Mouse (Mus musculus) left cerebral cortex, adult 2 months (tissue): ENCODE measurements at regions not wholly inside any gene's neighbourhood (a gene's known extent, or its start where the extent isn't known, plus 50 kb on each side); places are given as distances from the start of the nearest gene placed in this dataset.

Experiments used
- DNase-seq, 2 experiments: peaks; one replicate each; pipeline ENCODE4 v3.0.0; 2021 to 2022; ENCODE audit warnings: low spot score in 2 of 2, mixed read lengths in 1 of 2; ENCODE audit errors: extremely low spot score in 1 of 2
- H3K27ac ChIP-seq: fragments of 200-600 bp; 2 replicates; pipeline ENCODE4 v1.8.1; 2022
- H3K4me3 ChIP-seq: fragments of 200-600 bp; 2 replicates; pipeline ENCODE4 v1.8.1; 2022
- CTCF ChIP-seq: fragments of 200-600 bp; IDR thresholded peaks from 2 replicates; pipeline ENCODE4 v1.8.1; 2022; ENCODE audit warnings: antibody characterized with exemption, mild to moderate bottlenecking, moderate library complexity
- intact Hi-C: fragments of 180-260 bp; cut with DNase I; formaldehyde crosslinking; loops from one replicate; pipeline ENCODE4 v1.15.1; 2025

GRCm38 (mm10) chr16:12951176-12951575 is 158.3 kb upstream of the Ercc4 start:
- intact Hi-C loops: no loop called here
- H3K4me3 ChIP-seq: no peak overlapping the region
- DNase-seq: no peak
- H3K27ac ChIP-seq: no peak overlapping the region
- no peak for TF ChIP-seq CTCF

DNA sequence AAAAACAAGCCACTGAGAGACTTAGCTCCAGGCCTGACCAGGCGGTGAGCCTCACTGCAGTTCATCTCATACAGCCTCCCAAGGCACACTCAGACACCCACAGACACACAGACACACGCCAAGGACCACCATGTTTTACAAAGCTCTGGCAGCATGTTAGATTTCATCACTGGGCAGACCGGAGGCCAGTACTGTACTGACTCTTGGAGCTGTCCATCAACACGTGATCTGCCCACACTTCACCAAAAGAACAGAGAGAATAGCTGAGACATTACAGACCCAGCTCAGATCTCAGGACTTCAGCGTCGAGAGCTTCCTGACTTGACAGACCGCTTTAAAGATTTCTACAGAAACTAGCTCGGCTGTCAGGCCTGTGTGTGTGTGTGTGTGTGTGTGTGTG is 155.5 kb upstream of the Ercc4 start:
- intact Hi-C loops: no loop called here
- no peak for TF ChIP-seq CTCF
- no peak for DNase-seq
- Histone ChIP-seq H3K27ac (no peak overlapping the region), H3K4me3 (no peak overlapping the region)

- no peak for TF ChIP-seq CTCF
- no peak for DNase-seq
- no peak overlapping the region for H3K27ac ChIP-seq
- no peak overlapping the region for H3K4me3 ChIP-seq
- intact Hi-C loops: no loop called here
Observed at GRCm38 (mm10) chr16:12956416-12956815, 153.1 kb upstream of the Ercc4 start.

DNA sequence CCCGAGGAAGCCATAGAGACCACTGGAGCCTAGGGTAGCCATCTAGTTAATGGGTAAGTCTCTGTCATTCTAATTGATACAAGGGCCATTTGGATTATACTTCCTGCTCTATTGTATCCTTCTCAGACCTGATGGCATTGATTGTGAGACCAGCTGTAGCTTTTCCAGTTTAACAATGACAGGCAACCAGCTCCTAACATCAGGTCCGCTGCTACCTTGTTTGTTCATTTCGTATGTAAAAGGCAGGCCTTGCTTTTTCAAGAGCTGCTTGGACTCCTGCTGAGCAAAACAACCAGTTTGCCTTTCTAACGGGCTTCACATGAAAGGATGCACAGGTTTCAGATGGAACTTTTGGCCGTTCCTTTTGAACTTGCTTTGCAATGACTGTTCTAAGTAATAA is 148.6 kb upstream of the Ercc4 start:
- intact Hi-C loops: no loop called here
- DNase-seq: no peak
- TF ChIP-seq CTCF: no peak
- Histone ChIP-seq H3K4me3 (no peak overlapping the region), H3K27ac (no peak overlapping the region)

- TF ChIP-seq CTCF: no peak
- DNase-seq: peak in 1 of 2 experiments; percentile 10
- Histone ChIP-seq H3K27ac (no peak overlapping the region), H3K4me3 (no peak overlapping the region)
- intact Hi-C loops: no loop called here
Observed at GRCm38 (mm10) chr16:12982681-12983080, 126.8 kb upstream of the Ercc4 start.

DNA sequence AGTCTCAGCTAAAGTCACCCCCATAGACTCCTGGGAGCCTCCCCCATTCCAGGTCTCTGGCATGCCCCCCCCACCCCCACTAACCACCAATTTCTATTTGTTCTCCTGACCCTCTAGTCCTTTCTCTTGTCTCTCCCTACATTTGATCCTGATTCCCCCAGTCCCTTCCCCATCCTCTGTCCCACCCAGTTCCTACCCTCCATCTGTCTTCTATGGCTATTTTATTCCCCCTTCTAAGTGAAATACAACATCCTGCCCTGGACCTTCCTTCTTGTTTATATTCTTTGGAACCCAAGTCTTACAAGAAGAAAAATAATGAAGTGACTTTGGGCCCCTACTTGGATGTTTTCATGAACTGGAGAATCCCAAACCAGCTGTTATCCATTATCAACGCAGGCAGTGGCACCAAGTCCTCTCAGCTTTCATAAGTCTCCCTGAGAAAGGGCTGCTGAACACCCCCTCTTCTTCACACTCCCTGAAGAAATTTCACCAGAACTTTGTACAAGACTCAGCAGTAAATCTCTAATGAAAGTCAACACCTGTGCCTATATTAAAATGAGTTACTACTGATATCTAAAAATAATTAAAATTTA is 108.1 kb upstream of the Ercc4 start:
- no peak for TF ChIP-seq CTCF
- intact Hi-C loops: no loop called here
- Histone ChIP-seq H3K27ac (no peak overlapping the region), H3K4me3 (no peak overlapping the region)
- DNase-seq: no peak

- TF ChIP-seq CTCF: no peak
- H3K4me3 ChIP-seq: no peak overlapping the region
- DNase-seq: no peak
- intact Hi-C loops: no loop called here
- H3K27ac ChIP-seq: no peak overlapping the region
Observed at GRCm38 (mm10) chr16:13012863-13013262, 96.6 kb upstream of the Ercc4 start.

GRCm38 (mm10) chr16:13013891-13014644 is 95.4 kb upstream of the Ercc4 start:
- Histone ChIP-seq H3K27ac (no peak overlapping the region), H3K4me3 (no peak overlapping the region)
- intact Hi-C loops: no loop called here
- DNase-seq: no peak
- no peak for TF ChIP-seq CTCF

- intact Hi-C loops: no loop called here
- Histone ChIP-seq H3K4me3 (no peak overlapping the region), H3K27ac (no peak overlapping the region)
- DNase-seq: peak in 1 of 2 experiments; percentile 17
- TF ChIP-seq CTCF: peak; percentile 60
Observed at GRCm38 (mm10) chr16:13022875-13023274, 86.6 kb upstream of the Ercc4 start.

DNA sequence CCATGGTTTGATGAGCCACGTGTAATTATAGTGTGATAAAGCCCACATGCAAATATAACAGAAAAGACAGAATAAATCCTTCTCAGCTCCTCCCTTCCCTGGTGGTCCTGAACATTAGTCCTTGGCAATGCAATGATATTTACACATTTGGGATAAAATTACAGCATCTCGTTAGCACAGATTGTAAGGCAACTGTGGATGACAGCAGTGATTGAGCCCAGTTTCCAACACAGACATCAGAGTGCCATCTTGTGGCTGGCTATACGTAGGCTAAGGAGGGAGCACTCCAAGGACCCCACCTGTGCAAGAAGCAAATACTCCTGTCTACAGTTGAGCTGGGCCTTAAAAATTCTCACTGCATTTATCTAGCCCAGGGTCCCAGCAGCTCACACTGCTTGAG is 84.1 kb upstream of the Ercc4 start:
- intact Hi-C loops: loop anchor here (2.0 kb wide), 1 partner anchor 1047 kb away; no protein-coding TSS in a partner anchor
- H3K27ac ChIP-seq: no peak overlapping the region
- peak; percentile 37 to 44 for DNase-seq
- TF ChIP-seq CTCF: peak; percentile 71
- H3K4me3 ChIP-seq: no peak overlapping the region

GRCm38 (mm10) chr16:13034136-13034535 is 75.3 kb upstream of the Ercc4 start:
- H3K4me3 ChIP-seq: no peak overlapping the region
- TF ChIP-seq CTCF: no peak
- intact Hi-C loops: no loop called here
- DNase-seq: no peak
- H3K27ac ChIP-seq: no peak overlapping the region

- no peak overlapping the region for H3K4me3 ChIP-seq
Observed at GRCm38 (mm10) chr16:13036596-13036995, 72.9 kb upstream of the Ercc4 start.

More at GRCm38 (mm10) chr16:13036596-13036995, 72.9 kb upstream of the Ercc4 start:
- TF ChIP-seq CTCF: no peak
- DNase-seq: no peak
- intact Hi-C loops: no loop called here
- no peak overlapping the region for H3K27ac ChIP-seq
